Mouse (Mus musculus): ENCODE data around the gene Tm9sf4. TPM values are rescaled to one million over a fixed set of nuclear protein-coding genes. Genes with fewer than 3 reads are reported as not detected.

Gene Tm9sf4
- polyA plus RNA-seq, 1 experiment, result 52.5 TPM

GRCm38 (mm10) chr2:153125875-153126274 lies 35.2 kb upstream of the Tm9sf4 start:
- no peaks in the 10 kb centered on the region for H3K36me3 ChIP-seq (ENCODE audit: control insufficient read depth, insufficient read depth, low read length)
- H3K4me3 ChIP-seq (ENCODE audit: control insufficient read depth, low read depth, low read length), result no peak overlapping the region
- no peaks in the 10 kb centered on the region for H3K27me3 ChIP-seq (ENCODE audit: control insufficient read depth, insufficient read depth, low read length)
- no peak overlapping the region for H3K27ac ChIP-seq (ENCODE audit: control insufficient read depth, insufficient read depth, low read depth, low read length)
- TF ChIP-seq CTCF (IDR thresholded peaks at IDR 0.05; ENCODE audit: control insufficient read depth, insufficient read depth, insufficient replicate concordance, low read depth, low read length) (no peak), POLR2A (IDR thresholded peaks at IDR 0.05; ENCODE audit: control insufficient read depth, low read depth, low read length) (no peak)
- no peaks in the 10 kb centered on the region for H3K4me1 ChIP-seq (ENCODE audit: control insufficient read depth, insufficient read depth, low read length)

GRCm38 (mm10) chr2:153131019-153131418 lies 30.1 kb upstream of the Tm9sf4 start:
- TF ChIP-seq CTCF (IDR thresholded peaks at IDR 0.05; ENCODE audit: control insufficient read depth, insufficient read depth, insufficient replicate concordance, low read depth, low read length) (no peak), POLR2A (IDR thresholded peaks at IDR 0.05; ENCODE audit: control insufficient read depth, low read depth, low read length) (no peak)
- Histone ChIP-seq H3K27me3 (ENCODE audit: control insufficient read depth, insufficient read depth, low read length) (no peaks in the 10 kb centered on the region), H3K27ac (ENCODE audit: control insufficient read depth, insufficient read depth, low read depth, low read length) (no peak overlapping the region), H3K4me3 (ENCODE audit: control insufficient read depth, low read depth, low read length) (no peak overlapping the region), H3K36me3 (ENCODE audit: control insufficient read depth, insufficient read depth, low read length) (no peaks in the 10 kb centered on the region), H3K4me1 (ENCODE audit: control insufficient read depth, insufficient read depth, low read length) (no peaks in the 10 kb centered on the region)

- Histone ChIP-seq H3K4me1 (ENCODE audit: control insufficient read depth, insufficient read depth, low read length) (no peaks in the 10 kb centered on the region), H3K36me3 (ENCODE audit: control insufficient read depth, insufficient read depth, low read length) (no peaks in the 10 kb centered on the region), H3K4me3 (ENCODE audit: control insufficient read depth, low read depth, low read length) (no peak overlapping the region), H3K27me3 (ENCODE audit: control insufficient read depth, insufficient read depth, low read length) (no peaks in the 10 kb centered on the region), H3K27ac (ENCODE audit: control insufficient read depth, insufficient read depth, low read depth, low read length) (no peak overlapping the region)
- TF ChIP-seq CTCF (IDR thresholded peaks at IDR 0.05; ENCODE audit: control insufficient read depth, insufficient read depth, insufficient replicate concordance, low read depth, low read length) (no peak), POLR2A (IDR thresholded peaks at IDR 0.05; ENCODE audit: control insufficient read depth, low read depth, low read length) (no peak)
Measured at GRCm38 (mm10) chr2:153134237-153134636, 26.9 kb upstream of the Tm9sf4 start.

- H3K27ac ChIP-seq (ENCODE audit: control insufficient read depth, insufficient read depth, low read depth, low read length), result no peak overlapping the region
- H3K27me3 ChIP-seq (ENCODE audit: control insufficient read depth, insufficient read depth, low read length), result no peaks in the 10 kb centered on the region
- H3K36me3 ChIP-seq (ENCODE audit: control insufficient read depth, insufficient read depth, low read length), result no peaks in the 10 kb centered on the region
- H3K4me3 ChIP-seq (ENCODE audit: control insufficient read depth, low read depth, low read length), result no peak overlapping the region
- H3K4me1 ChIP-seq (ENCODE audit: control insufficient read depth, insufficient read depth, low read length), result peaks cover 6% of the 10 kb centered on the region
- TF ChIP-seq POLR2A (IDR thresholded peaks at IDR 0.05; ENCODE audit: control insufficient read depth, low read depth, low read length) (no peak), CTCF (IDR thresholded peaks at IDR 0.05; ENCODE audit: control insufficient read depth, insufficient read depth, insufficient replicate concordance, low read depth, low read length) (no peak)
Measured at GRCm38 (mm10) chr2:153136211-153136610, 24.9 kb upstream of the Tm9sf4 start.

GRCm38 (mm10) chr2:153139158-153139557 lies 21.9 kb upstream of the Tm9sf4 start:
- no peak for TF ChIP-seq CTCF (IDR thresholded peaks at IDR 0.05; ENCODE audit: control insufficient read depth, insufficient read depth, insufficient replicate concordance, low read depth, low read length)
- no peak for TF ChIP-seq POLR2A (IDR thresholded peaks at IDR 0.05; ENCODE audit: control insufficient read depth, low read depth, low read length)
- H3K27ac ChIP-seq (ENCODE audit: control insufficient read depth, insufficient read depth, low read depth, low read length), result no peak overlapping the region
- no peaks in the 10 kb centered on the region for H3K36me3 ChIP-seq (ENCODE audit: control insufficient read depth, insufficient read depth, low read length)
- no peak overlapping the region for H3K4me3 ChIP-seq (ENCODE audit: control insufficient read depth, low read depth, low read length)
- H3K27me3 ChIP-seq (ENCODE audit: control insufficient read depth, insufficient read depth, low read length), result no peaks in the 10 kb centered on the region
- H3K4me1 ChIP-seq (ENCODE audit: control insufficient read depth, insufficient read depth, low read length), result peaks cover 6% of the 10 kb centered on the region

- no peak overlapping the region for H3K27ac ChIP-seq (ENCODE audit: control insufficient read depth, insufficient read depth, low read depth, low read length)
- H3K36me3 ChIP-seq (ENCODE audit: control insufficient read depth, insufficient read depth, low read length), result no peaks in the 10 kb centered on the region
- peaks cover 6% of the 10 kb centered on the region for H3K4me1 ChIP-seq (ENCODE audit: control insufficient read depth, insufficient read depth, low read length)
- TF ChIP-seq POLR2A (IDR thresholded peaks at IDR 0.05; ENCODE audit: control insufficient read depth, low read depth, low read length) (no peak), CTCF (IDR thresholded peaks at IDR 0.05; ENCODE audit: control insufficient read depth, insufficient read depth, insufficient replicate concordance, low read depth, low read length) (no peak)
- H3K27me3 ChIP-seq (ENCODE audit: control insufficient read depth, insufficient read depth, low read length), result no peaks in the 10 kb centered on the region
- no peak overlapping the region for H3K4me3 ChIP-seq (ENCODE audit: control insufficient read depth, low read depth, low read length)
Measured at GRCm38 (mm10) chr2:153139996-153140613, 21.0 kb upstream of the Tm9sf4 start.

GRCm38 (mm10) chr2:153142620-153143199 lies 18.4 kb upstream of the Tm9sf4 start:
- Histone ChIP-seq H3K4me3 (ENCODE audit: control insufficient read depth, low read depth, low read length) (no peak overlapping the region), H3K36me3 (ENCODE audit: control insufficient read depth, insufficient read depth, low read length) (no peaks in the 10 kb centered on the region), H3K27ac (ENCODE audit: control insufficient read depth, insufficient read depth, low read depth, low read length) (no peak overlapping the region), H3K4me1 (ENCODE audit: control insufficient read depth, insufficient read depth, low read length) (peaks cover 6% of the 10 kb centered on the region), H3K27me3 (ENCODE audit: control insufficient read depth, insufficient read depth, low read length) (no peaks in the 10 kb centered on the region)
- TF ChIP-seq CTCF (IDR thresholded peaks at IDR 0.05; ENCODE audit: control insufficient read depth, insufficient read depth, insufficient replicate concordance, low read depth, low read length), result peak; percentile 32; the same call in 1 of the 2 replicates
- no peak for TF ChIP-seq POLR2A (IDR thresholded peaks at IDR 0.05; ENCODE audit: control insufficient read depth, low read depth, low read length)
